Mouse (Mus musculus) megakaryocyte, embryonic 14.5 days (primary cell): ENCODE results near the gene Igf2r. TPM values are rescaled to one million over a fixed set of nuclear protein-coding genes. Genes with fewer than 3 reads are reported as not detected.

Experiments
- H3K27me3 ChIP-seq: replicated peaks from 2 replicates; pipeline ENCODE3; 2012; ENCODE audit warnings: inconsistent platforms
- H3K36me3 ChIP-seq: replicated peaks from 2 replicates; pipeline ENCODE3; 2012; ENCODE audit warnings: low read length, inconsistent platforms, mixed read lengths
- H3K4me1 ChIP-seq: 2 replicates; pipeline ENCODE4 v1.6.1; 2012; ENCODE audit warnings: inconsistent platforms
- H3K4me3 ChIP-seq: replicated peaks from 2 replicates; pipeline ENCODE3; 2012; ENCODE audit warnings: moderate library complexity, mild to moderate bottlenecking, inconsistent platforms
- H3K9me3 ChIP-seq: 2 replicates; pipeline ENCODE4 v1.6.1; 2012; ENCODE audit warnings: inconsistent platforms
- FLI1 ChIP-seq: IDR thresholded peaks from 2 replicates; pipeline ENCODE4 v1.6.1; 2012; ENCODE audit warnings: low read length, inconsistent platforms, mixed read lengths
- GATA1 ChIP-seq: IDR thresholded peaks from 3 replicates; pipeline ENCODE4 v1.6.1; 2012; ENCODE audit warnings: mixed read lengths, low read length, inconsistent platforms, borderline replicate concordance
- polyA plus RNA-seq: library from polyadenylated mRNA; stranded (reverse); fragments of >175 nt; gene quantifications from 2 replicates; pipeline ENCODE4 v1.2.3, GENCODE M21; 2012; ENCODE audit warnings: low replicate concordance; ENCODE audit not compliant: insufficient read depth

Gene Igf2r
- polyA plus RNA-seq, 1 experiment = 1.0 TPM

- Histone ChIP-seq H3K36me3 (no peaks in the 10 kb centered on the region), H3K9me3 (no peaks in the 10 kb centered on the region), H3K4me3 (no peak overlapping the region), H3K4me1 (peaks cover 28% of the 10 kb centered on the region), H3K27me3 (peaks cover 59% of the 10 kb centered on the region)
- TF ChIP-seq FLI1 (no peak), GATA1 (no peak)
These were observed 18.2 kb downstream of the Igf2r start for GRCm38 (mm10) chr17:12751218-12751617.

- H3K4me1 ChIP-seq = peaks cover 28% of the 10 kb centered on the region
- H3K36me3 ChIP-seq = no peaks in the 10 kb centered on the region
- no peaks in the 10 kb centered on the region for H3K9me3 ChIP-seq
- TF ChIP-seq GATA1 (no peak), FLI1 (no peak)
- peaks cover 56% of the 10 kb centered on the region for H3K27me3 ChIP-seq
- no peak overlapping the region for H3K4me3 ChIP-seq
These were observed 18.8 kb downstream of the Igf2r start for GRCm38 (mm10) chr17:12750591-12751170.

GRCm38 (mm10) chr17:12749421-12750367 lies 19.8 kb downstream of the Igf2r start:
- H3K4me1 ChIP-seq = peaks cover 28% of the 10 kb centered on the region
- no peak overlapping the region for H3K4me3 ChIP-seq
- TF ChIP-seq FLI1 = no peak
- TF ChIP-seq GATA1 = no peak
- peaks cover 52% of the 10 kb centered on the region for H3K27me3 ChIP-seq
- no peaks in the 10 kb centered on the region for H3K9me3 ChIP-seq
- no peaks in the 10 kb centered on the region for H3K36me3 ChIP-seq

GRCm38 (mm10) chr17:12745761-12746160 lies 23.7 kb downstream of the Igf2r start:
- H3K36me3 ChIP-seq = peaks cover 13% of the 10 kb centered on the region

GRCm38 (mm10) chr17:12744071-12744470 lies 25.4 kb downstream of the Igf2r start:
- H3K36me3 ChIP-seq = peaks cover 13% of the 10 kb centered on the region
- TF ChIP-seq GATA1 = no peak
- no peak for TF ChIP-seq FLI1
- H3K4me1 ChIP-seq = peaks cover 44% of the 10 kb centered on the region

More at GRCm38 (mm10) chr17:12745761-12746160, 23.7 kb downstream of the Igf2r start:
- H3K4me1 ChIP-seq = peaks cover 44% of the 10 kb centered on the region
- H3K4me3 ChIP-seq = peak overlapping the region; percentile 67
- H3K27me3 ChIP-seq = peaks cover 62% of the 10 kb centered on the region
- H3K9me3 ChIP-seq = peaks cover 23% of the 10 kb centered on the region
- TF ChIP-seq GATA1 = no peak
- no peak for TF ChIP-seq FLI1

GRCm38 (mm10) chr17:12742151-12742908 lies 27.1 kb downstream of the Igf2r start:
- Histone ChIP-seq H3K4me3 (peak overlapping the region; percentile 88), H3K4me1 (peaks cover 44% of the 10 kb centered on the region), H3K36me3 (peaks cover 13% of the 10 kb centered on the region), H3K27me3 (peaks cover 60% of the 10 kb centered on the region), H3K9me3 (peaks cover 23% of the 10 kb centered on the region)
- TF ChIP-seq GATA1 (no peak), FLI1 (no peak)

More at GRCm38 (mm10) chr17:12744071-12744470, 25.4 kb downstream of the Igf2r start:
- Histone ChIP-seq H3K4me3 (no peak overlapping the region), H3K9me3 (peaks cover 23% of the 10 kb centered on the region), H3K27me3 (peaks cover 63% of the 10 kb centered on the region)

- TF ChIP-seq GATA1 = no peak
- no peak for TF ChIP-seq FLI1
- Histone ChIP-seq H3K9me3 (peaks cover 23% of the 10 kb centered on the region), H3K27me3 (peaks cover 66% of the 10 kb centered on the region), H3K4me1 (peaks cover 44% of the 10 kb centered on the region), H3K36me3 (peaks cover 13% of the 10 kb centered on the region), H3K4me3 (peak overlapping the region; percentile 88)
These were observed 28.1 kb downstream of the Igf2r start for GRCm38 (mm10) chr17:12741218-12741968.

GRCm38 (mm10) chr17:12740317-12740716 lies 29.1 kb downstream of the Igf2r start:
- Histone ChIP-seq H3K9me3 (peaks cover 23% of the 10 kb centered on the region), H3K4me3 (no peak overlapping the region), H3K27me3 (peaks cover 73% of the 10 kb centered on the region), H3K4me1 (peaks cover 36% of the 10 kb centered on the region), H3K36me3 (peaks cover 13% of the 10 kb centered on the region)
- no peak for TF ChIP-seq GATA1
- no peak for TF ChIP-seq FLI1

- Histone ChIP-seq H3K4me3 (no peak overlapping the region), H3K4me1 (peaks cover 29% of the 10 kb centered on the region), H3K27me3 (peaks cover 69% of the 10 kb centered on the region), H3K36me3 (peaks cover 13% of the 10 kb centered on the region), H3K9me3 (peaks cover 23% of the 10 kb centered on the region)
- TF ChIP-seq GATA1 = no peak
- TF ChIP-seq FLI1 = no peak
These were observed 29.9 kb downstream of the Igf2r start for GRCm38 (mm10) chr17:12739516-12739915.
